Mouse (Mus musculus) neutrophil, adult 59 days (primary cell): Measurements from ENCODE around the gene Scn7a. TPM values are rescaled to one million over a fixed set of nuclear protein-coding genes. Genes with fewer than 3 reads are reported as not detected.

ENCODE experiments used
- total RNA-seq, 2 experiments: library from RNA; stranded (reverse); gene quantifications; 1 replicate in 1 of 2; 2 replicates in 1 of 2; pipeline ENCODE4 v1.2.4; 2023

Scn7a gene
- total RNA-seq: not detected

GRCm38 (mm10) chr2:66784765-66785164 lies at the start of gene Scn7a:
TSS of gene Scn7a (minus strand) at chr2:66784914.

GRCm38 (mm10) chr2:66634580-66635359 lies 149.9 kb downstream of the Scn7a start, which contains the start of gene Scn9a:
TSS of gene Scn9a (minus strand) at chr2:66634962.

Other genes with a start within 250 kb of the Scn7a start
- gene Scn9a, start 150.0 kb downstream of the Scn7a start, total RNA-seq: not detected